Mouse (Mus musculus) lung, postnatal 36 days (tissue): ENCODE measurements around the gene Hykk.
"Not testable (repeated sequence)": the region's sequence is repeated elsewhere in the genome, so short reads cannot be mapped to it uniquely, and the experiment has no call there.

ENCODE experiments used
- DNase-seq: peaks from one replicate; pipeline ENCODE4 v3.0.0; 2022; ENCODE audit warnings: mixed read lengths

Gene Hykk

DNA sequence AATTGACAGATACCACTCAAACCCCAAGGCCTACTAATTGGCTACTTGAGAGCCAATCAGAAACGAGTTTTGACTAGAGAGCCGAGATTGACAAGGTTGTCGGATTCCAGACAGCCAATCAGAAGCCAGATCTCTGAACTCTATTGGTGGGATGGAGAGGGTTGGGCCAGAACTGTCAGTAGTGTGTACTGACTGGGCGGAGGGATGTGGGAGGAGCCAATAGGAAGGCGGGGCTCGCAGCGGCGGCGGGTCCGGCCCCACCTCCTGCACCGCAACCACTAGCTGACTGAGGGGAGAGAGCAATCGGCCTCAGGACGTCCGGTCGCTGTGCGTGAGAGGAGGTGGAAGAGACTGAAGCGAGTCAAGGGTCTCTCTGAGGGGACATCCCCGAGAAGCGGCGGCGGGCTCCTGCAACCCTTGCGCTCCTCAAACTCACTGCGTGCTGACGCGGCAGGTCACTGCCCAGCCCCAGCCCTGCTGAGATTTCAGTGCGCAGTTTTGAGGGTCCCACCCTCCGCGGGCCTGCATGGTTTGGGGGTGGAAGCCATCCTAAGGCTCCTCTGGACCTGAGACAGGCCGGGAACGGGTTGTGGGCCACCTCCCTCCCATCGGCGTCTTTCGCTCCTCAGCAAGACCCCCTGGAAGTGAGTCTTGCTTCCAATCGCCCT, at the start of gene Hykk:
Gene Hykk (plus strand): TSS at position 274 of the 668 bp plus-strand sequence.
- peak; percentile 95 for DNase-seq

DNA sequence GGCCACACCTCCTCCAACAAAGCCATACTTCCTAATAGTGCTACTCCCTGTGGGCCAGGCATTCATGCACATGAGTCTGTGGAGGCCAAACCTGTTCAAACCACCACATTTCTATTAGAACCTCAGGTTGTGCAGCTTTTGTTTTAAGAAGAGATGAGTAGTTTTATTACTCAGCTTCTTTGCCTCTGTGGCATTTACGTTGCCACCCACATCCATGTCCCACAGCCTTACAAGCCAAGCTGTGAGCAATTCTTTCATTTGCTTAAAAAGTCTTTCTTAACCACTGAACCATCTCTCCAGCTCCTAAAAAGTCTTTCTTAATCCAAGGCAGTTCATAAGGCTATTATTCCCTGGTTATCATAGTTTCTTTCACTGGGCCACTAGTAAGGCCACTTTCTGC, 38.3 kb upstream of the Hykk start:
- DNase-seq = no peak

- peak; percentile 13 for DNase-seq
Measured at GRCm38 (mm10) chr9:54892111-54892510, 25.0 kb upstream of the Hykk start.

- no peak for DNase-seq
Measured at GRCm38 (mm10) chr9:54897097-54897496, 20.0 kb upstream of the Hykk start.

- peak; percentile 47 for DNase-seq
Measured at GRCm38 (mm10) chr9:54909446-54909845, 7.6 kb upstream of the Hykk start.

- DNase-seq = no peak
Measured at GRCm38 (mm10) chr9:54915576-54915975, 1.5 kb upstream of the Hykk start.

- no peak for DNase-seq
Measured at GRCm38 (mm10) chr9:54916401-54916800, 682 bp upstream of the Hykk start.

DNA sequence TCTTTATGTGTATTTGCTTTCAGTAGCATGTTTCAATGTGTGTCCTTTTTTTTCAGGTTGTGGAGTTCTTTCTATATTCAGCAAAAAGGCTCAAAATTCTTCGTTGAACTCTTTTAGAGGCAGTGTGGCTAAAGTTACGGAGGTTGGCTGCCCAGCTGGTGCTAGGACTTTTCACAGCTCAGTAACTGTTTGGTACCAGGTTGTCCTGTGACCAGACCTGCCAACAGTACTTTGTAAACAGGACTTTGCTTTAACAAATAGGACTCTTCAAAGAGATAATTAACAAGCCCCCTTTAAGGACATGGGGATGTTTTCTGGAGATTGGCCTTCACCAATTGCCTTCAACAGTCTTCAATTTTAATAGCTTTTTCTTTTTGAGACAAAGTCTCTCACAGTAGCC, 1.1 kb downstream of the Hykk start:
- no peak for DNase-seq

DNA sequence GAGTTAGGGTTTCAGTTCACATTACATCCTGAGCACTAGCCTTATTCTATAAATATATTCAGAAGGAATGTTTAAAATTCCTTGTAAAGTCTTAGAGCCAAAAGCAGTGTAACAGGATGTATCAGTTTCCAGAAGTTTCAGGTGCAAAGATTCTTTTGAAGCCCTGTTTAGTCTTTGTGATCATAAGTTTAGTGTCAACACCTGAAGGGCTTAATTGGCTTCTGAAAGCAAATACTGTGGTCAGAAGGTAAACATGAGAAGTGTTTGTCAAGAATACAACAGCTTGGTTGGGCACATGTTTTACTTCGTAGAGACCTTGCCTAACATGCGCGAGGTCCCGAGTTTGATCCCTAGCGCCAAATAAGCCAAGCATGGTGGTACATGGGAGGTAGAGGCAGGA, 1.7 kb downstream of the Hykk start:
- DNase-seq = peak; percentile 58

GRCm38 (mm10) chr9:54919946-54920345, 2.9 kb downstream of the Hykk start:
- no peak for DNase-seq

- no peak for DNase-seq
Measured at GRCm38 (mm10) chr9:54930741-54931140, 13.7 kb downstream of the Hykk start.

DNA sequence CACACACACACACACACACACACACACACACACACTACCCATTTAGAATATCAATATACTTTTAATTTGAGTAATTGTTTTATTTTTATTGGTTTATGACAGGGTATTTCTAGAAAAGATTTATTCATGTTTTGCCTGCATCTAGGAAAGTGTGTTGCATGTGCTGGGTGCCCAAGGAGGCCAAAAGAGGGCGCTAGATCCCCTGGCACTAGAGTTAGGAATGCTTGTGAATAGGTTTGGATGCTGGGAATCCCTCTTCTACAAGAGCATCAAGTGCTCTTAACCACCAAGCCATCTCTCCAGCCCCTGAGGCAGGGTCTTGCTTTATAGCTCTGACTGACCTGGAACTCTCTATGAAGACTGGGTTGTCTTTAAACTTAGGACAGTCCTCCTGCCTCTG, 14.7 kb downstream of the Hykk start:
- DNase-seq = no peak

- no peak for DNase-seq
Measured at GRCm38 (mm10) chr9:54932379-54932778, 15.3 kb downstream of the Hykk start.

DNA sequence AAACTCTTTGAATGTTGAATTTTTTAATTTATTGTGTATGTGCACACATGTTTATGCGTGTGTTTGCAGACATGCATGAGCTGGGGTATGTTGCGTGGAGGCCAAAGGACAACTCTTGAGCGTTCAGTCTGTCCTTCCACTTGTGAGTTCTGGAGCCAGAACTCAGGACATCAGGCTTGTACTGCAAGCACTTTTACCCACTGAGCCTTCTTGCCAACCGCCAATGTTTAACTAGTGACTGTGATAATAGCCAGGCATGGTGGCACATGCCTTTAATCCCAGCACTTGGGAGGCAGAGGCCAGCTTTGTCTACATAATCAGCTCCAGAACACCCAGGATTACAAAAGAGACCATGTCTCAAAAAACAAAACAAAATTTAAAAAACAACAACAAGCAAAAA, 25.0 kb downstream of the Hykk start:
- DNase-seq = no peak

DNA sequence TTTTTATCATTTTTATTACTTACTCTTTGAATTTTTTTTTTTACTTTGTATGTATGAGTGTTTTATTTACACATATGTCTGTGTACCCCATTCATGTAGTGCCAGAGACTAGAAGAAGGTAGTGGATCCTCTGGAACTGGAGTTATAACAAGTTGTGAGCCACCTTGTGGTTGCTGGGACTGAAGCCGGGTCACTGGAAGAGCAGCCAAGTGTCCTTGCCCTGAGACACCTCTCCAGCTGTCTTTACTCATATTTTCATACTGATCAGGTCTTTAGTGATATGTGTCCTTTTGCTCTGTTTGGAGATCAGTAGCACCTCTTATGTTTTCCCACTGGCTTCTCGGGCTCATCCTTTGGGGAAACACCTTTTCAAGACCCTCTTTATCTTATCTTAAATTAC, 27.4 kb downstream of the Hykk start:
- DNase-seq = no peak

GRCm38 (mm10) chr9:54946256-54946655, 29.2 kb downstream of the Hykk start:
- no peak for DNase-seq

- peak; percentile 15 for DNase-seq
Measured at GRCm38 (mm10) chr9:54949465-54949864, 32.4 kb downstream of the Hykk start.

GRCm38 (mm10) chr9:54950162-54950561, 33.1 kb downstream of the Hykk start:
- DNase-seq = not testable (repeated sequence)

DNA sequence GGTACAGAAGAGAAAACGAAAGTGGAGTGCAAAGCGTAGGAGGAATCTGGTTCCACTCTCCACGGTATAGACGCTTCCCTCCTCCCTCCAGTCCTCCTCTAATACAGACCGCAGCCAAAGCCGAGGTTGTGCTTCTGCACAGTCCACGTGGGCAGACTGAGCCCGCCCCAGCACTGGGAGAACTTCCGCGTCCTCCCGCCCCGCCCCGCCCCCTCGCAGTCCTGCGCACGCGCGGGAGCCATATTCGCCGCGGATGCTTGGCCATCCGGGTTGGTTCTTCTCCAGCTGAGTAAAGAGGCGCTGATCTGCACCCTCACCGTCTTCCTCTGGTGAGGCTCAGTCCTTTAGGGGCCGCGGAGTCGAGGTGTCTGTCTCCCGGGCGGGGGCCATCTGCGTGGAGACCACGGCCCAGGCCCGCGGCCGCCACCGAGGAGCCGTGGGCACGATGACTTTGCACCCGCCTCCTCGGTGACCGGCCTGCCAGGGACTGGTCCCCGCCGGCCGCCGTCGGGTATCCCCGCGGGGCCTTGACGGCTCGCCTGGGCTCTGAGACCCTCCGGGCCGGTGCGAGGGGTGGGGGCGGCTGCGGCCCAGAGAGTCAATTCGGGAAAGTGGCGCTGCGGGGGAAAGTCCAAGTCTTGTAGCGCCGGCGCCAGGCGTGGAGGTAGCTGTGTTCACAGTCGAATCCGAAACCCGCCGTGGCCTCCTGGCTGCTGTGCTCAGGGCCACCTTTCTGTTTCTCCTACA, 33.7 kb downstream of the Hykk start, which contains the start of the genes Psma4 and AY074887:
Gene Psma4 (plus strand): TSS at position 216 of the 747 bp plus-strand sequence.
Gene AY074887 (minus strand): TSS at position 424 of the 747 bp plus-strand sequence.
- peak; percentile 94 for DNase-seq

DNA sequence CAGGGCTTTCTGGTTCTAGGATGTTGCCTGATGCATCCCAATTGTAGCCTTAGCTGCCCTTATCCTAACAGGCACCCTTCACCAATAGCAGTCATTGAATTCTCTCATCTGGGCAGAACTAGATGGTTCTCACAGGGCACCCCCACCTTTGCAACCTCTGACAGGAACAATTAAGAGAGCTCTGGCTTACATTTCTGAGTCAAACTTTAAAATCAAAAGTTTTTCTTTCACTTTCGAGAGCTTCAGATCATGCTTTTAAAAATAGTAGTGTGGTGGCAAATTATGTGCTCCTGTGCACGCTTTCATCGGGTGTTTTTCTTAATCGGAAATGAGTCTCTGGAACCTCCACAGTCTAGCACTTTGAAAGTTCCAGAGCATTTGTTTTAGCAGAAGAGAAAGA, 44.0 kb downstream of the Hykk start:
- DNase-seq = no peak

- no peak for DNase-seq
Measured at GRCm38 (mm10) chr9:54963669-54964068, 46.6 kb downstream of the Hykk start.

DNA sequence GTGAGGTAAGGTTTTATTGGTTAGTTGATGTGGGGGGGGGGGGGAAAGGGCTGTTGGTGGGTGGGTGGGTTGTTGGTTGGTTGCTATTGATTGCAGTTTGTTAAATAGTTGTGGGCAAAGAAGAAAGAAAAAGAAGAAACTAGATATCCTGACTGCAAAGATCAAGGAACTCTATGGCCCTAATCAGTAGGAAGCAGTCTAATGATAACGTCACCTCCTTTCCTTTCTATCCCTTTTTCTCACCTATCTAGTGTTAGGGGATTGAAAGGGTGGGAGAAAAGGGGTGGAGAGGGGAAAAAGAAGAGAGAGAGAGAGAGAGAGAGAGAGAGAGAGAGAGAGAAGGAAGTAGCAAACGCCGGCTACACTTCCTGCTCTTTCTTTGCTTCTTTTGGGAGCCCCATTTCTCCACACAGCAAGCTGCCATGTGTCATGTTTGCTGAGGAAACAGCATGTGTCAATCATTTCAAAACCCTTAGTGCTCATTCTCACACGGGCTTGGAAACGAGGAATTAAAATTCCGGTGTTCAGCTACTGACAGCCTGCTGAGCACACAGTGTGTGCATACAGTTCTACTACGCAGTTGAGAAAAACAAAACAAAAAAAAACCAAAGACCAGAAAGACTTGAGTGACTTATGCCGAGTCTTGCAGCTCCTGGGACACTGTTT, 53.0 kb downstream of the Hykk start:
- DNase-seq = no peak

DNA sequence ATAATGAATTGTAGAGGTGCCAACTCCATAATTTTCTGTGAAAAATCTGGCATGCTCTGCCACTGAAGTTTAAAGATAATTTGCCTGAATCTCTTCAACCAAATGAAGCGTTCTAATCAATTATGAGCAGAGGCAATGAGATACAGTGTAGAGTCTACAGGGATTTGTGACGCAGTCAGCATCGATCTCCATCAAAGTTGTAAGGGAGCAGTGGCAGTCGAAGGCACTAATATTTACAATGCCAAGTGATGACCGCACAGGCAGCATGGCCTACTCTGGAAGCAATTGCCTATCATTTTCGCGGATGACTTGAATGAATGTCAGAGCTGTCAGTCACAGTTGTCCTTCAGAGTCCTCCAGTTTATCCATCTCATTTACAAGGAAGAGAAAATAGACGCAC, 63.6 kb downstream of the Hykk start, which contains the start of gene Chrna5:
Gene Chrna5 (plus strand): TSS at position 207 of the 400 bp plus-strand sequence.
- DNase-seq = no peak
